Mouse (Mus musculus) thymus, postnatal 25 days (tissue): ENCODE measurements around the gene Mfrp.
A peak's percentile ranks its signal among the peaks of the same experiment; 100 is the strongest.
"Not testable (repeated sequence)": the region's sequence is repeated elsewhere in the genome, so short reads cannot be mapped to it uniquely, and the experiment has no call there.

Experiments used
- DNase-seq: peaks from one replicate; pipeline ENCODE4 v3.0.0; 2022

The Mfrp gene

DNA sequence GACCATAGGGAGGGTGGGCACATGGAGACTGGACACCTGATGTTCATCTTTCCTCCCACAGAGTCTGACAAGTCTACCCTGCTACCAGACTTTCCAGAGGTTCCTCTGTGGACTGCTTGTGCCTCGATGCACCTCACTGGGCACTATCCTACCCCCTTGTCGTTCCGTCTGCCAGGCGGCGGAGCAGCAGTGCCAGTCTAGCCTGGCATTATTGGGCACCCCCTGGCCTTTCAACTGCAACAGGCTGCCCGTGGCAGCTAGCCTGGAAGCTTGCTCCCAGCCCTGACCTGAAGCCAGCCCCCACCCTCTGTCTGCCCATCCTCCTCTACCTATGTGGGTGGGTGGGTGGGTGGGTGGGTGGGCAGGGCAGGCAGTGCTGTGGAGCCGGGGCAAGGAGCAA lies 4.7 kb downstream of the Mfrp start:
- no peak for DNase-seq

- no peak for DNase-seq
These were observed 5.1 kb downstream of the Mfrp start for GRCm38 (mm10) chr9:44106596-44106995.

GRCm38 (mm10) chr9:44107110-44107509 lies 5.6 kb downstream of the Mfrp start, which contains the start of gene C1qtnf5:
Gene C1qtnf5 (plus strand): TSS chr9:44107245.
- DNase-seq = no peak

DNA sequence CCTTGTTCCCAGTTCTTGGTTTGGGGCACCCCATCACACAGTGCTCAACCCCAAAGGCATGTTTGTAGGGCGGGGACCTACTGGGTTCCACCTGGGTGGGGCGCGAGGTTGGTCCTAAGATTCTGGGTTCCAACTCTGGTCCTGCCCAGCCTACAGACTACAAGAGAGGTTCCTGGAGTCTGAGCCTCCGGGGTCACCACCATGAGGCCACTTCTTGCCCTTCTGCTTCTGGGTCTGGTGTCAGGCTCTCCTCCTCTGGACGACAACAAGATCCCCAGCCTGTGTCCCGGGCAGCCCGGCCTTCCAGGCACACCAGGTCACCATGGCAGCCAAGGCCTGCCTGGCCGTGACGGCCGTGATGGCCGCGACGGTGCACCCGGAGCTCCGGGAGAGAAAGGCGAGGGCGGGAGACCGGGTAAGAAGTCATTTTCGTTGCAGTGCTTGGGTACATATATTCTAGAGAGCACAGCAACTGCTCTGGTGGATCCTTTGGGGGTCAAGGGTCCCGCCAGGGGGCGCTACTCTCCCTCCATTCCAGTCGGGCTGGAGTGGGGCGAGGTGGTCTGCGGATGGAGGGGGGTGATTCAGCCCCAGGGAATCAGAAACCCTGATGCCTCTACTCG lies 6.1 kb downstream of the Mfrp start:
- no peak for DNase-seq

GRCm38 (mm10) chr9:44108269-44109055 lies 6.9 kb downstream of the Mfrp start:
- DNase-seq = no peak

GRCm38 (mm10) chr9:44109360-44110095 lies 8.0 kb downstream of the Mfrp start:
- DNase-seq = peak; percentile 80

GRCm38 (mm10) chr9:44111909-44112308 lies 10.4 kb downstream of the Mfrp start:
- not testable (repeated sequence) for DNase-seq

GRCm38 (mm10) chr9:44113105-44113789 lies 11.7 kb downstream of the Mfrp start, which contains the start of the genes Gm49380 and Rnf26:
Gene Gm49380 (minus strand): TSS chr9:44113500.
Gene Rnf26 (minus strand): TSS chr9:44113517.
- DNase-seq = peak; percentile 95

- no peak for DNase-seq
These were observed 12.9 kb downstream of the Mfrp start for GRCm38 (mm10) chr9:44114453-44114852.

- no peak for DNase-seq
These were observed 14.1 kb downstream of the Mfrp start for GRCm38 (mm10) chr9:44115599-44115998.

DNA sequence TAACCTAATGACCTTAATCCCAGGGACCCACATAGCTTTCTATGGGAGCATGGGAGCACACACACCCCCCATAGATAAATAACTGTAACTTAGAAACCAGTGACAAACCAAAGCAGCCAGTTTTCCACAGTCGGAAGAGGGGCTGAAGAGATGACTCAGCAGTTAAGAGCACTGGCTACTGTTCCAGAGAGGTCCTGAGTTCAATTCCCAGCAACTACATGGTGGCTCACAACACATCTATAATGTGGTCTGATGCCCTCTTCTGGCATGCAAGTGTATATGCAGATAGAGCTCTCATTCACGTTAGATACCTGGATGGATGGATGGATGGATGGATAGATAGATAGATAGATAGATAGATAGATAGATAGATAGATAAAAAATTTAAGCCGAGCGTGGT lies 14.7 kb downstream of the Mfrp start:
- no peak for DNase-seq

- DNase-seq = peak; percentile 70
These were observed 17.5 kb downstream of the Mfrp start for GRCm38 (mm10) chr9:44119011-44119410.

- no peak for DNase-seq
These were observed 18.5 kb downstream of the Mfrp start for GRCm38 (mm10) chr9:44119948-44120465.

GRCm38 (mm10) chr9:44124317-44124716 lies 22.8 kb downstream of the Mfrp start:
- DNase-seq = no peak

DNA sequence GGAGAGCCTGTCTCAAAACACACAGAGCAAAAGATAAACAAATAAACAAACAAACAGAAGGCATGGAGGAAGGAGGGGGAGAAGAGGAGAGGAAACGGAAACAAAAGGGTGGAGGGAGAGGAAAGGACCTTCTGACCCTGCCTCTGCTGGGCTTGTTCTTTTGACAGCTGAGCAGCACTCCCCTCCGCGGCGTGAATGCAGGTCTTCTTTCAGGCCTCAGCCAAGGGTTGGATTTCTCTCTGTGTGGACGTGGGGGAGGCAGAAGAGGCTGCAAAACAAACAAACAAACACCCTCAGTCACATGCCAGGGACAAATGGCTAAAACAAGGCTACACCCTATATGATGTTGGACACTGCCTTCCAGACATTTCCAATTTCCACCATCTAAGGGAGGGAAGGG lies 23.5 kb downstream of the Mfrp start:
- no peak for DNase-seq

DNA sequence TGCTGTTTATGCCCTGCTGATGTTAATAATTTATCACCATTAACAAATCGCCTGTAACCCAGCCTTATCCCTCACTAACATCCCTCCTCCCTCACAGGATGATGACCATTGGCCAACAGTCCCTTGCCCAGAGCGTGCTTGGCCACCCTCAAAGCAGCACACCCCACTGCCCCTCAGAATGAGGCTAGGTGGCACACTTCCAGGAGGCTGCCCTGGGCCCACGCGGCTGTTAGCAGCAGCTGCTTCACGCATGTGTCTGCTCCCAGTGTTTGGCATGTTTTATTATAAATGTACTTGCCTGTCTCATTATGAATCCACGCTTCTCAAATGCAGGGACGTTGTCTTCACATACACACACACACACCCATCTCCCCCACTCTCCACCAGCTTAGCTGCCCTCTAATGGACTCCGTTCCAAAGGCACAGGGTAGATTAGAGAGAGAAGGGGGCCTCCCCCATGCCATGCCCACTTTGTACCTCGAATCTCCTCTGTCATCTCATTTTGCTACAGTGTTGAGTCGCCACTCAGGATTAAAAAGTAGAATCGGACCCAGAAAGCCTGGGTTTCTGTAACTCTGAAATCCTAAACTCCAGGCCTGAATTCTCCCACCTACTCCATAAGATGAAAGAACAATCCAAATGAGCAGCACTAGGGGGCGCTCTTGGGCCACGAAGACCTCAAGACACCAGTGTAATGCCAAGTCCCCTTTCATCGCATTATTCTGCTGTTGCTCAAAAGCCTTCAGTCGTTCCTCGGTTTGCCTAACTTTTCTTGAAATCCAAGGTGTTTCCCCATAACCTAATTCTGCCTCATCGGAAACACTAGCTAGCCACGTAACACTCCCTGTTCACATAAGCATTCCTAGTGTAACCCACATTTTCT lies 24.3 kb downstream of the Mfrp start:
- peak; percentile 87 for DNase-seq

DNA sequence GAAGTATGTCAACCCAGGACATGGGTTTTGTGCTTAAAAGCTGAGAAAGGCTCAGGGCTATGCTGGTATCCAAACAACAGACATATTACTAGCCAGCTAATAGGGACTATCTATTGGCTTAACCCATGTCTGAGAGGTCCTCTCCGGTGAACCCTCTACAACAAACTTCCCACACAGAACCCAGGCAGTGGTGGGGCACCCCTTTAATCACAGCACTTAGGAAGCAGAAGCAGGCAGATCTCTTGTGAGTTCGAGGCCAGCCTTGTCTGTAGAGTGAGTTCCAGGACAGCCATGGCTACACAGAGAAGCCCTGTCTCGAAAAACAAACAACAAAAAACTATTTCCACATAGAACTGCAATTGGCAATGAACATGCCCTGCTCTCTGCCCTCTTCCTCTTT lies 25.2 kb downstream of the Mfrp start:
- DNase-seq = no peak

DNA sequence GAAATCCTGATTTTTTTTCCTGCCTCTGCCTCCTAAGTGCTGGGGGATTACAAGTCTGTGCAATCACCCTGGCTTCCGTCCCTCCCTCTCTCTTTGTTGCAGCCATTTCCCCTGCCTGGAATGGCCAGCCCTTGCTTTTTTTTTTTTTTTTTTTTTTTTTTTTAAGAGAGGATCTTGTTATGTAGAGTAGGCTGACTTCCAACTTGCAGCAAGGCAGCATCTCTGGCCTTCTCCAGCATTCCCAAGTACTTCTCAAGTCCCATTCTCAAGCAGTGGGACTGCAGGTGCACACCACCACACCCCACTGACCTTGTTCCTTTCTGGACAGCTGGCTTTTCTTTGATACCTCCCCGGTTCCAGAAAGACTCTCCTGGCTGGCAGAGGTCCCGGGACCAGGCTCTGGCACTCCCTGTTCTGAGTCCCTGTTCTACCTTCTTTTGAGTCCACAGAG lies 25.8 kb downstream of the Mfrp start:
- no peak for DNase-seq

GRCm38 (mm10) chr9:44129633-44130032 lies 28.1 kb downstream of the Mfrp start:
- DNase-seq = no peak

DNA sequence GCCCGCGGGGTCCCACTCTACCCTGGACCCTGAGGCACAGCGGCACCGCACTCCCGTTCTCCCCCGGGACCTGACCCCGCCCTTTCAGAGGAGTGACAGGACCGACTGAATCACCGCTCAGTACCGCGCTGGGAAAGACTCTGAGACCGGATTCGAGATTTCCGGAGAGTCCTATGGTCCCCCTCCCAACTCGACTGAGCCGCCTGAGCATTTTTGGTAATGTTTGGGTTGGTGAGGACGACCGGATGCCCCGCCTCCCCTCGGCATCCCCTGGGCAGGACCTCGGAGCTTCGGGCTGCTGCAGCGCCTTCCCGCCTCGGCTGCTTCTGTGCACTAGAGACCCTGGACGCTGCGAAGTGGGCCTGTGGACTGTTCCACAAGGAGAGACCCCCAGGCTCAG lies 28.5 kb downstream of the Mfrp start:
- DNase-seq = peak; percentile 83

GRCm38 (mm10) chr9:44130581-44131275 lies 29.2 kb downstream of the Mfrp start:
- no peak for DNase-seq
